Mouse (Mus musculus) MEL (cell line): ENCODE data around the gene Suclg2. TPM values are rescaled to one million over a fixed set of nuclear protein-coding genes. Genes with fewer than 3 reads are reported as not detected.

ENCODE experiments used
- DNase-seq: peaks from one replicate; pipeline ENCODE4 v3.0.0; 2011; ENCODE audit warnings: low read depth, low spot score
- H3K27ac ChIP-seq: 2 replicates; pipeline ENCODE4 v1.5.1; 2012; ENCODE audit warnings: low read depth, mild to moderate bottlenecking, control low read depth, low read length, moderate library complexity; ENCODE audit not compliant: control insufficient read depth
- H3K27me3 ChIP-seq, 2 experiments: fragments of 150-350 bp in 1 of 2; sonication (generic) in 1 of 2; 2 replicates each; pipeline ENCODE4 v1.6.1; 2012; ENCODE audit warnings: low read length in 2 of 2, mild to moderate bottlenecking in 2 of 2, improper control_type of control experiment in 1 of 2, moderate library complexity in 1 of 2; ENCODE audit not compliant: insufficient read depth in 2 of 2, control insufficient read depth in 1 of 2
- H3K36me3 ChIP-seq, 2 experiments: 2 replicates each; pipeline ENCODE4 v1.6.1; 2012 to 2014; ENCODE audit warnings: low read length in 2 of 2, improper control_type of control experiment in 1 of 2, inconsistent platforms in 1 of 2, mild to moderate bottlenecking in 1 of 2; ENCODE audit not compliant: insufficient read depth in 2 of 2, control insufficient read depth in 1 of 2
- H3K4me1 ChIP-seq, 2 experiments: fragments of 150-350 bp in 1 of 2; sonication (generic) in 1 of 2; 2 replicates each; pipeline ENCODE4 v1.6.1; 2012; ENCODE audit warnings: low read length in 2 of 2, improper control_type of control experiment in 1 of 2, mild to moderate bottlenecking in 1 of 2; ENCODE audit not compliant: insufficient read depth in 2 of 2, control insufficient read depth in 1 of 2
- H3K4me3 ChIP-seq, 2 experiments: fragments of 150-350 bp in 1 of 2; sonication (generic) in 1 of 2; 2 replicates each; pipeline ENCODE4 v1.5.1; 2012; ENCODE audit warnings: low read depth in 2 of 2, low read length in 2 of 2, mild to moderate bottlenecking in 2 of 2, moderate library complexity in 2 of 2, control low read depth in 1 of 2, improper control_type of control experiment in 1 of 2; ENCODE audit not compliant: control insufficient read depth in 1 of 2, insufficient read depth in 1 of 2
- H3K79me2 ChIP-seq: 2 replicates; pipeline ENCODE4 v1.6.1; 2012; ENCODE audit warnings: mild to moderate bottlenecking, low read length, moderate library complexity; ENCODE audit not compliant: control insufficient read depth, poor library complexity, insufficient read depth
- H3K9ac ChIP-seq: 2 replicates; pipeline ENCODE4 v1.6.1; 2012; ENCODE audit warnings: low read depth, mild to moderate bottlenecking, control low read depth, low read length, moderate library complexity; ENCODE audit not compliant: control insufficient read depth, poor library complexity, severe bottlenecking
- H3K9me3 ChIP-seq: fragments of 150-350 bp; sonication (generic); replicated peaks from 2 replicates; pipeline ENCODE4 v1.6.1; 2012; ENCODE audit warnings: mild to moderate bottlenecking, low read length, improper control_type of control experiment, moderate library complexity; ENCODE audit not compliant: insufficient read depth
- BHLHE40 ChIP-seq: IDR thresholded peaks from 2 replicates; pipeline ENCODE4 v1.6.1; 2012; ENCODE audit warnings: low read depth, mild to moderate bottlenecking, inconsistent platforms, low read length, improper control_type of control experiment, borderline replicate concordance
- CHD1 ChIP-seq: IDR thresholded peaks from 2 replicates; pipeline ENCODE4 v1.6.1; 2012; ENCODE audit warnings: low read depth, mild to moderate bottlenecking, inconsistent platforms, low read length, improper control_type of control experiment
- CTCF ChIP-seq, 3 experiments: IDR thresholded peaks in 2 of 3; conservative IDR thresholded peaks in 1 of 3; 2 replicates each; pipeline ENCODE4 v1.5.1; 2011 to 2012; ENCODE audit warnings: low read length in 3 of 3, low read depth in 2 of 3, mild to moderate bottlenecking in 2 of 3, improper control_type of control experiment in 1 of 3, inconsistent platforms in 1 of 3, mixed read lengths in 1 of 3, moderate library complexity in 1 of 3; ENCODE audit not compliant: control insufficient read depth in 1 of 3, insufficient read depth in 1 of 3, poor library complexity in 1 of 3, severe bottlenecking in 1 of 3
- E2F4 ChIP-seq: IDR thresholded peaks from 2 replicates; pipeline ENCODE4 v1.6.1; 2011; ENCODE audit warnings: low read depth, low read length, improper control_type of control experiment, borderline replicate concordance
- ELF1 ChIP-seq: IDR thresholded peaks from 2 replicates; pipeline ENCODE4 v1.6.1; 2014; ENCODE audit warnings: low read depth, mild to moderate bottlenecking, inconsistent platforms, low read length, improper control_type of control experiment, moderate library complexity
- ETS1 ChIP-seq: IDR thresholded peaks from 2 replicates; pipeline ENCODE4 v1.6.1; 2012; ENCODE audit warnings: low read depth, mild to moderate bottlenecking, inconsistent platforms, low read length, improper control_type of control experiment, moderate library complexity
- GABPA ChIP-seq: IDR thresholded peaks from 2 replicates; pipeline ENCODE4 v1.6.1; 2012; ENCODE audit warnings: low read depth, mild to moderate bottlenecking, inconsistent platforms, low read length, improper control_type of control experiment, moderate library complexity
- KAT2A ChIP-seq: conservative IDR thresholded peaks from 2 replicates; pipeline ENCODE4 v1.6.1; 2012; ENCODE audit warnings: low read depth, low read length, improper control_type of control experiment, inconsistent platforms
- MAFK ChIP-seq: IDR thresholded peaks from 2 replicates; pipeline ENCODE4 v1.6.1; 2011; ENCODE audit warnings: low read depth, mild to moderate bottlenecking, low read length, improper control_type of control experiment, borderline replicate concordance
- MAX ChIP-seq: IDR thresholded peaks from 2 replicates; pipeline ENCODE4 v1.6.1; 2011; ENCODE audit warnings: low read length, improper control_type of control experiment
- MAZ ChIP-seq: IDR thresholded peaks from 2 replicates; pipeline ENCODE4 v1.6.1; 2012; ENCODE audit warnings: low read depth, mild to moderate bottlenecking, inconsistent platforms, low read length, improper control_type of control experiment
- MEF2A ChIP-seq: IDR thresholded peaks from 2 replicates; pipeline ENCODE4 v1.6.1; 2014; ENCODE audit warnings: low read depth, mild to moderate bottlenecking, inconsistent platforms, low read length, improper control_type of control experiment; ENCODE audit not compliant: poor library complexity, insufficient replicate concordance, severe bottlenecking; ENCODE audit errors: extremely low read depth
- MXI1 ChIP-seq: IDR thresholded peaks from 2 replicates; pipeline ENCODE4 v1.6.1; 2011; ENCODE audit warnings: mild to moderate bottlenecking, low read depth, low read length, improper control_type of control experiment
- MYB ChIP-seq: IDR thresholded peaks from 2 replicates; pipeline ENCODE4 v1.6.1; 2011; ENCODE audit warnings: mild to moderate bottlenecking, low read depth, low read length, improper control_type of control experiment
- NELFE ChIP-seq: IDR thresholded peaks from 2 replicates; pipeline ENCODE4 v1.6.1; 2011; ENCODE audit warnings: low read depth, low read length, improper control_type of control experiment
- POLR2AphosphoS2 ChIP-seq: IDR thresholded peaks from 2 replicates; pipeline ENCODE4 v1.6.1; 2011; ENCODE audit warnings: low read length, improper control_type of control experiment
- RAD21 ChIP-seq: IDR thresholded peaks from 2 replicates; pipeline ENCODE4 v1.6.1; 2011; ENCODE audit warnings: mild to moderate bottlenecking, low read depth, low read length, improper control_type of control experiment
- RCOR1 ChIP-seq: IDR thresholded peaks from 2 replicates; pipeline ENCODE4 v1.6.1; 2012; ENCODE audit warnings: low read depth, mild to moderate bottlenecking, inconsistent platforms, low read length, improper control_type of control experiment
- SMC3 ChIP-seq: IDR thresholded peaks from 2 replicates; pipeline ENCODE4 v1.6.1; 2011; ENCODE audit warnings: low read depth, low read length, improper control_type of control experiment
- TAL1 ChIP-seq: IDR thresholded peaks from 2 replicates; pipeline ENCODE4 v1.6.1; 2012; ENCODE audit warnings: mild to moderate bottlenecking, inconsistent platforms, low read length, moderate library complexity, mixed read lengths
- TBP ChIP-seq: IDR thresholded peaks from 2 replicates; pipeline ENCODE4 v1.8.0; 2011; ENCODE audit warnings: low read depth, low read length, improper control_type of control experiment
- UBTF ChIP-seq: IDR thresholded peaks from 2 replicates; pipeline ENCODE4 v1.6.1; 2012; ENCODE audit warnings: low read depth, mild to moderate bottlenecking, inconsistent platforms, low read length, improper control_type of control experiment, moderate library complexity, borderline replicate concordance; ENCODE audit not compliant: insufficient read depth
- USF1 ChIP-seq: IDR thresholded peaks from 2 replicates; pipeline ENCODE4 v1.6.1; 2014; ENCODE audit warnings: low read depth, mild to moderate bottlenecking, inconsistent platforms, low read length, improper control_type of control experiment, moderate library complexity
- USF2 ChIP-seq, 2 experiments: IDR thresholded peaks; 2 replicates each; pipeline ENCODE4 v1.6.1; 2011 to 2012; ENCODE audit warnings: improper control_type of control experiment in 2 of 2, low read length in 2 of 2, borderline replicate concordance in 1 of 2, inconsistent platforms in 1 of 2, low read depth in 1 of 2, mild to moderate bottlenecking in 1 of 2; ENCODE audit not compliant: insufficient read depth in 1 of 2
- ZKSCAN1 ChIP-seq: IDR thresholded peaks from 2 replicates; pipeline ENCODE4 v1.6.1; 2012; ENCODE audit warnings: low read depth, mild to moderate bottlenecking, inconsistent platforms, low read length, improper control_type of control experiment, moderate library complexity
- ZMIZ1 ChIP-seq: IDR thresholded peaks from 2 replicates; pipeline ENCODE4 v1.6.1; 2012; ENCODE audit warnings: low read depth, mild to moderate bottlenecking, inconsistent platforms, low read length, improper control_type of control experiment, moderate library complexity
- ZNF384 ChIP-seq: IDR thresholded peaks from 2 replicates; pipeline ENCODE4 v1.6.1; 2012; ENCODE audit warnings: low read depth, mild to moderate bottlenecking, inconsistent platforms, low read length, improper control_type of control experiment
- polyA plus RNA-seq, 2 experiments: library from polyadenylated mRNA; stranded (reverse) in 1 of 2; unstranded in 1 of 2; fragments of >175 nt in 1 of 2; fragments of >200 nt in 1 of 2; gene quantifications; 2 replicates each; pipeline versions ENCODE4 v1.2.1 to v1.2.4; 2012; ENCODE audit warnings: low replicate concordance in 2 of 2, low read depth in 1 of 2; ENCODE audit not compliant: insufficient read length in 2 of 2, insufficient read depth in 1 of 2, missing spikeins in 1 of 2
- total RNA-seq: library from RNA; depleted of rRNA; stranded (reverse); fragments of 300-350 nt; gene quantifications from 2 replicates; pipeline ENCODE4 v1.2.3, GENCODE M21; 2012

Gene Suclg2
- total and polyA plus RNA-seq, 3 experiments = 40.0 to 46.5 TPM; not detected in 1

DNA sequence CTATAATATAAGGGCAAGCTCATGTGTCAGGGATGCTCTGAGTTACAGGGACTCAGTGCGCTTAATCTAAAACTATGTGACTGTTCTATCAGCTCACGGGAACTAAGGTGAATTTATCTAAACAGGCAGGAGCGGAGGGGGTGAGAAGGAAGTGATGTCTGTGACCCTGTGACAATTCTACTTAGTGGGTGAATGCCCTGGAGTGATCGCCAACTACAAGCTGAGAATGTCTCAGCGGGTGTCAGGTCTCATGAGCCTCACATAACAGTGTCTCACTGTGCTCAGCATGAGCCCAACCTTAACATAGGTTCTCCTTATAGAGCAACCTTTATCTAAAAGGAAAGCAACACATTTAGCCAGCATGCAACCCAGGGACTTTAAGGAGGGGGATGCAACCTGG lies 219.0 kb downstream of the Suclg2 start:
- no peak overlapping the region for H3K27ac ChIP-seq
- no peak for TF ChIP-seq POLR2AphosphoS2
- no peak for TF ChIP-seq ELF1
- no peak for TF ChIP-seq ZKSCAN1
- no peak for TF ChIP-seq TAL1
- no peak for TF ChIP-seq RAD21
- TF ChIP-seq USF2 (IDR thresholded peaks at IDR 0.05; ENCODE audit: borderline replicate concordance in 1 of 2, insufficient read depth in 1 of 2, low read depth in 1 of 2, low read length in 2 of 2) = no peak
- TF ChIP-seq MAFK = no peak
- TF ChIP-seq MEF2A = no peak
- no peak for TF ChIP-seq MAZ
- no peak for TF ChIP-seq MYB
- TF ChIP-seq CTCF (IDR thresholded peaks at IDR 0.05 in 2 of 3, conservative IDR thresholded peaks at IDR 0.05 in 1 of 3; ENCODE audit: control insufficient read depth in 1 of 3, insufficient read depth in 1 of 3, low read depth in 2 of 3, low read length in 3 of 3, poor library complexity in 1 of 3, severe bottlenecking in 1 of 3) = no peak
- no peak for TF ChIP-seq MXI1
- TF ChIP-seq GABPA = no peak
- TF ChIP-seq CHD1 = no peak
- TF ChIP-seq MAX = no peak
- TF ChIP-seq TBP = no peak
- no peaks in the 10 kb centered on the region for H3K9me3 ChIP-seq
- DNase-seq = no peak
- no peaks in the 10 kb centered on the region for H3K4me1 ChIP-seq
- no peaks in the 10 kb centered on the region for H3K27me3 ChIP-seq
- no peak overlapping the region for H3K4me3 ChIP-seq
- no peaks in the 10 kb centered on the region; a peak in 2 of 4 replicates for H3K36me3 ChIP-seq
- no peaks in the 10 kb centered on the region for H3K79me2 ChIP-seq
- no peak overlapping the region for H3K9ac ChIP-seq

DNA sequence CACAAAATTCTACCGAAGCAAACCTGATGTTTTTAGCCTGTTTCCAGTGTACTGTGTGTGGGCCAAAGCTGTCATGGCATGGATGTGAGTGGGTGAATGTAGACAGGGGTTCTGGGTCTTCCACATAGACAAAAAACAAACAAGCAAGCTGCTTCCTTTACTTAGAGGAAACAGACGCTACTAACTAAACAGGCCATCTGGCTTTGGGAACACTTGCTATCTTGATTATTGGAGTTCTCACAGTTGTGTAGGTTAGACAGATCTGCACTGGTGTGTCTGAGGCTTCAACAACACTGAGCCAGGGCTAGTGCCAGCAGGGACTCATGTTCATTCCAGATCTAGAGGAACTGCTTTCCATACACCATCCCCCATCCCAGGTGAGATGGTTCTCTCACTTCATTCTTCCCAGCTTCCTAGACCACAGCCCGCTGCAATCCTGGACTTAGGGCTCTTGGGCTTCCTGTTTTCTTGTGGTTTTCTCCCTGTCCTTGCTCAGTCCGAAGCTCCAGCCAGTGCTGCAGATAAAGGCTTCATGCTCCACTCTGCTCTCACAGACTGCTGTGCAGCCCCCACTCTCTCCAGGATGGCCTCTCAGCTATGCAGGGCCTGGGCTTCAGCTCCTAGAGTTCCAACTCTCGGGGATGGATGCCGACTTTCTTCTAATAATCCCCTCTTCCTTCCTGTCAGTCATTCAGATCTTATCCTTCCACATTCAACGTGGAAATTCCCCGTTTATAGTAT lies 226.2 kb downstream of the Suclg2 start:
- Histone ChIP-seq H3K27me3 (no peaks in the 10 kb centered on the region), H3K79me2 (no peaks in the 10 kb centered on the region), H3K4me3 (no peak overlapping the region), H3K9me3 (no peaks in the 10 kb centered on the region), H3K36me3 (no peaks in the 10 kb centered on the region; a peak in 1 of 4 replicates), H3K4me1 (no peaks in the 10 kb centered on the region), H3K9ac (no peak overlapping the region), H3K27ac (no peak overlapping the region)
- TF ChIP-seq MYB = no peak
- no peak for TF ChIP-seq KAT2A
- TF ChIP-seq MAZ = no peak
- no peak for TF ChIP-seq ELF1
- TF ChIP-seq RCOR1 = no peak
- TF ChIP-seq E2F4 = no peak
- TF ChIP-seq SMC3 = no peak
- no peak for TF ChIP-seq BHLHE40
- TF ChIP-seq ZNF384 = no peak
- TF ChIP-seq NELFE = no peak
- TF ChIP-seq TBP = no peak
- no peak for TF ChIP-seq ZMIZ1
- no peak for TF ChIP-seq UBTF
- no peak for TF ChIP-seq USF1
- TF ChIP-seq ETS1 = no peak
- no peak for DNase-seq
